Mouse (Mus musculus) layer of hippocampus, adult 9-10 months (tissue): ENCODE results near the gene Gm17324.
"Not testable (repeated sequence)": the region's sequence is repeated elsewhere in the genome, so short reads cannot be mapped to it uniquely, and the experiment has no call there.

ENCODE experiments used
- DNase-seq: peaks from one replicate; pipeline ENCODE4 v3.0.0; 2022; ENCODE audit warnings: low spot score

The Gm17324 gene

DNA sequence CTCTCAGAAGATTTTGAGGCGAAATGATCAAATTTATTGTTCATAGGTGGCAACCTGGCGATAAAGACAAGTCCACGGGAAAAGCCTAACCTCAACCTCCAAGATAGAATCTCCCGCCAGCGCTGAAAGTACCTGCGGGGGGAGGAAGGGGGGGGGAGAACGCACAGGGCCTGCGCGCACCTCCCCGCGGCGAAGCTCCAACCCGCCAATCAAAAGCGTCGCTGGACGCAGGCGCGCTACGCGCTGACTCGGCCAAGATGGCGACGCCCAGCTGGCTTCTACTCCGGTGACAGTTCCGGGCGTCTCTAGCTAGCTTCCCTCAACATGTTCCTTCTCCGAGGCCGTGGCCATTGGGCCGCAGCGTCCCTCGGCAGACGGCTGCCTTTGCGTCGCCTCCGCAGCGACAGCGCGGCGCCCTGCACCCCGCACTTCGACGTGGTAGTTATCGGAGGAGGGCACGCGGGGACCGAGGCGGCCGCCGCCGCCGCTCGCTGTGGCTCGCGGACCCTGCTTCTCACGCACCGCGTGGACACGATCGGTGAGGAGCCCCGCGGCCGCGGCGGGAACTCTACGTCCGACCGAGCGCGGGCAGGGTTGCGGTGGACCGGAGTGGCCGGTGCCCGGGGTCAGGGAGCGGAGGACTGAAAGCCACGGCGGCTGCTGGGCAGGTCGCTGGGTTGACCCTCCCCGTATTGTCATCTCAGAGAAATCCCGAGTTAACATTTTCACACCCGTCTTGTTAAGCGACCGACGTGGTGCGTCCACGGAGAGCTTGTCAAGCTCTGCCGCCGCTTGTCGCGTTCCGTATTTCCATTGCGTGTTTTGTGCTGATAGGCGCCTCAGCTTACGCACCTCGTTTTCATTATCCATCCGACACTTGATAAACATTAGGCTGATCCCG, at the start of gene Gm17324, which contains the start of gene Mto1:
Gene Gm17324 (minus strand): TSS at position 814 of the 901 bp plus-strand sequence.
Gene Mto1 (plus strand): TSS at position 236 of the 901 bp plus-strand sequence.
- DNase-seq, result peak; percentile 72

DNA sequence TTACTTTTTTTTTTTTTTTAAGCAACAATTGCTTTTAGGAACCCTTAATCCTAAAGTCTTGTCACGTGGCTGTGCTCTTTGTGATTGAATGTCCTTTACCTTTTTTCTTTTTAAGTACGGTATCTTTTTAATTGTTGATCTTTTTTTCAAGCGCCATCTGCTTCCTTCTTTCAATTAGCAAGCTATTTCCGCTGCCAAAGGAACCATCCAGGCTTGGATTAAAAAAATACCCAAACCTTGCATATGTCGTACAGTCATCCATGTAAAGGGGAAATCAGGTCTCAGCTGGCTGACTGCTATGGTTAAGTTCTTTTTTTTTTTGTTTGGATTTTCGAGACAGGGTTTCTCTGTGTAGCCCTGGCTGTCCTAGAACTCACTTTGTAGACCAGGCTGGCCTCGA, 44.6 kb upstream of the Gm17324 start:
- no peak for DNase-seq

- no peak for DNase-seq
Measured at GRCm38 (mm10) chr9:78492254-78492653, 43.7 kb upstream of the Gm17324 start.

DNA sequence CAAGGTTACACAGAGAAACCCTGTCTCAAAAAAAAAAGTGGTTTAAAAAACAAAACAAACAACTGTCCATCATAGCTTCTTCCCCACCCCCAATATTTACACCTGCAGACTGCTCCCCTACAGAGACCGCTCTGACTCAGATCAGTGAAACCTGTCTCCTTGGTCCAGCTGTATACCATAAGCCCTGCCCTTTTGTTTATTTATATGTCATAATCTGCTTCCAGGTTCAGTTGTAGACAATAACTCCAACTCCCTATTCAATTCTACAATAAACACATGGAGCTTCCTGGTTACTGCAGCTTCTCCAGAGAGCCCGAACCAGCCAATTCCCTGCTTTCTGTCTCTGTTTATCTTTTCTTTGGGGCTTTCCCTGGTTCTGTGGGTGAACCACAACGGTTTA, 42.6 kb upstream of the Gm17324 start:
- no peak for DNase-seq

DNA sequence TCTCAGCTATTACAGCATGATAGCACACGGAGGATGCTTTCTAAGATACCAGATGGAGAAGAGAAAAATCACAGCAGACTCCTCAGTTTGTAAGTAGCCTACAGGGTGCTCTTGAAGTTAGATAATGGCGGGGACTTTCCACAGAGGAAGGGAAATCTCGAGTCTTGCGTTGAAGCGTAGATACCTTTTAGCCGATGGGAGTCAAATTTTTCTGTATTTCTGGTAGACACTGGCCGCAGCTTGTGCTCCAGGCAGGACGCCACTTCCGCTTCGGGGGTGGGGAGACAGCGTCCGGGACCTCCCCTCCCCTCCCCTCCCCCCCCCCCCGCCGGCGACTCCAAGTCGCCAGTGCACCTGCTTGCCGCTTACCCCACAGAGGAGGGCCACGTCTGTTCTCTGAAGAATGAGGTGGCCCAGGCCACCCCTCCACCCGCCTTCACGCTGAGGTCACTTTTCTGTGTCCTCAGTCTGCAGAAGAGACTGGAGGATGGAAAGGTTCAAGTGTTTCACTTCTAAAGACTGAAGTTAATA, 40.4 kb upstream of the Gm17324 start, which contains the start of gene Eef1a1:
Gene Eef1a1 (minus strand): TSS at position 262 of the 531 bp plus-strand sequence.
- DNase-seq, result no peak

- DNase-seq, result not testable (repeated sequence)
Measured at GRCm38 (mm10) chr9:78488021-78488420, 39.4 kb upstream of the Gm17324 start.

- no peak for DNase-seq
Measured at GRCm38 (mm10) chr9:78484660-78485059, 36.1 kb upstream of the Gm17324 start.

DNA sequence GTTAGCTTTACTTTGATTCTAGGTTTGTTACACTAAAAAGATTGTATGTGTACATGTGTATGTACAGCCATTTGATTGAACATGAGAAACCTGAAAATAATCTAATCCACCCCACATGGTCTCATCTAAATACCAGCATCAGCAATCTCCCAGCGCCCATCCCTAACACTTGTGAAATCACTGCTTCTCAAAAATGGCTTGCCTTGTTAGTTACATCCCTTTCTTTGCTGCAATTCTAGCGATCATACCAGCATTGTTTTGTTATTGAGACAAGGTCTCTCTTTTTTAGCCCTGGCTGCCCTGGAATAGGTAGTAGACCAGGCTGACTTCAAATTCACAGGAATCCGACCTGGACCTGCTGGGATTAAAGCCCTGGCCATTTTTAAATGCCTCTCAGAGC, 33.8 kb upstream of the Gm17324 start:
- no peak for DNase-seq

- peak; percentile 89 for DNase-seq
Measured at GRCm38 (mm10) chr9:78481423-78482331, 33.1 kb upstream of the Gm17324 start.

DNA sequence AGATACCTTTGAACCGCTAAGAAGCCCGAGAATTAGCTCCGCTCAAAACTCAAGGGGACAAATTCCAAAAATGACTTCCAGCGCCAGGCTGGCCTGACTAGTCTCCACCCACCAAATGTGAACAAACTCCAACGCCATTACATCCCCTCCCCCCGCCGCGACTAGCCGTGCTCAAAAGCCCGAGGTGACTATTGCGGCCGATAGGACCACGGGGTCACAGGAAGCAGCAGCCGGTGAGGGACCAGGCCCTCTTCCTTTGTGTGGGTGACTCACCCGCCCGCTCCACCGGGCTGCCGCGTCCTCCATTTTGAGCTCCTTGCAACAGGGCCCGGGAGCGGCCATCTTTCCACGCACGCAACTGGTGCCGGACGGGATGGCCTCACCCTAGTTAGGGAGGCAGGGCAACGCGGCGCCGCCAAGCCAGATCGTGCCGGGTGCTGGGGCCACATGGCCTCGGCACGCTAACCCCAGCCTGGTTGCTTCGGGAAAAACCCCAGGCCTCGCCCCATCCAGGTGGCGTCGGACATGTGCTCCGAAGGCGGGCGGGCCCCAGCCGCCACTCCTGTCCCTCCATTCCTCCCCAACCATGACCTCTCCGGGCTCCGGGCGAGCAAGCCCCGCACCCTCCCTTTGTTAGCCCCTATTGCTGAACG, 32.2 kb upstream of the Gm17324 start:
- DNase-seq, result no peak

DNA sequence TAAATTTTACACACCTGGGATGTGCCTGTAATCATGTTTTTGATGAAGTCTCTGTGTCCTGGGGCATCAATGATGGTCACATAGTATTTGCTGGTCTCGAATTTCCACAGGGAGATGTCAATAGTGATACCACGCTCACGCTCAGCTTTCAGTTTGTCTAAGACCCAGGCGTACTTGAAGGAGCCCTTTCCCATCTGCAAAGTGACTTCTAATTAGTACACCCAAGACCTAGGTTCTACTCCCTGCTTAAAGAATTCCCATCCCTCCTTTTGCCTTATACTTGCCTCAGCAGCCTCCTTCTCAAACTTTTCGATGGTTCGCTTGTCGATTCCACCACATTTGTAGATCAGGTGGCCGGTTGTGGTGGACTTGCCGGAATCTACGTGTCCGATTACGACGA, 31.6 kb upstream of the Gm17324 start:
- DNase-seq, result not testable (repeated sequence)

GRCm38 (mm10) chr9:78479308-78479707, 30.7 kb upstream of the Gm17324 start:
- DNase-seq, result not testable (repeated sequence)

DNA sequence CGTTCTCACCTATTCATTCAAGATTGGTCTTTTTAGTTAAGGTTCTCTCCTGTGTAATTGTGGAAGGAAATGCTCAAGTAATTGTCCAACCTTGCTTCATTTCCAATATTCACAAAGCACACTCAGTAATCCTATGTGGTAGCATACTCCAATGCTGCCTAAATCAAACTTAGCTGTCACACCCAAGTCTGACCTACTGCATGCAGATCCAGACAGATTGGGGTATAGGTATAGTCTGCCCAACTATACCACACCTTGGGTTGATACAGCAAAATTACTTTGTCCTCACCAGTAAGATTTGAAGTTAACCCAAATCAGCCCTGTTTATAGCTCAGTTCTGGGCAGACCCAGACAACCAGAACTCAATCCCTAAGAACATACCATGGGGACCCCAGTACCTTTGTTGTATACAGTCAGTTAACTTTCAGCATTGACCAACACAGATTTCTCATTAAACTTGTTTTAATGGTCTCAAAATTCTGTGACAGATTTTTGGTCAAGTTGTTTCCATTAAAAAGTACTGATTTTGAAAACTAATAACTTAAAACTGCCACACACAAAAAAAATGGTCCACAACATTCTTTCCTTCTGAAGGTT, 29.5 kb upstream of the Gm17324 start:
- DNase-seq, result not testable (repeated sequence)

DNA sequence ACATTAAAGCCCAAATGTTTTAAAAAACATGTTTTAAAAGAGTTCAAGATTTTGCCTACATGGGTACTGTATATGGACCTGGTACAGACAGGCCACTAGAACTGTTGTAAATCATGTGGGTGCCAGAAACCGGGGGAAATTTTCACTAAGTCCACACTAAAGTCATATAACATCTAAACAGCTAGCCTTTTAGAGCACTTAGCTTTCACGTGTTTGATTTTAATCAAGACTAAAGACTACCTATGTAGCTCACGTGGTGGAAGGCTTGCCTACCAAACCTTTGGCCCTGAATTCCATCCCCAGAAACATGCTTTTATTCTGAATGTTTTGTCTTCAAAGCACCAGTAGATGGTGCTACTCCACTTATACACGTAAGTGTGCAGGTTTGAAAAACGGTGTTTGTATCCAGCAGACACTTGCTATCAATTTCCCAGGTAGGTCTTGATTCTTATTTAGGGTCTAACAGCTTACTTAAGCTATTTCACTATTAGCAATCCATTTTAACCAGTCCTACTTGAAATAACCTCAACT, 28.5 kb upstream of the Gm17324 start:
- DNase-seq, result no peak

GRCm38 (mm10) chr9:78476531-78477020, 28.0 kb upstream of the Gm17324 start:
- DNase-seq, result no peak

DNA sequence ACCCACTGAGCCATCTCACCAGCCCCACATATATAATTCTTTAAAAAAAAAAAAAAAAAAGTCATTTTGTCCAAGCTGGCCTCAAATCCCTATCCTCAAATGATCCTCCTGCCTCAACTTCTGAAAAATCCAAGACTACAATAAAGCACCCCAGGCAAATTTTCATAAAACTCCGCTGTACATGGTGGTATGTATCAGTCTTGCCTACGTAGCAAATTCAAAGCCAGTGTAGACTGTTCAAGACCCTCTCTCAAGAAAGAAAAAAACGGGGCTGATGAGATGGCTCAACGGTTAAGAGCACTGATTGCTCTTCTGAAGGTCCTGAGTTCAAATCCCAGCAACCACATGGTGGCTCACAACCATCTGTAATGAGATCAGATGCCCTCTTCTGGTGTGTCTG, 27.3 kb upstream of the Gm17324 start:
- DNase-seq, result no peak

DNA sequence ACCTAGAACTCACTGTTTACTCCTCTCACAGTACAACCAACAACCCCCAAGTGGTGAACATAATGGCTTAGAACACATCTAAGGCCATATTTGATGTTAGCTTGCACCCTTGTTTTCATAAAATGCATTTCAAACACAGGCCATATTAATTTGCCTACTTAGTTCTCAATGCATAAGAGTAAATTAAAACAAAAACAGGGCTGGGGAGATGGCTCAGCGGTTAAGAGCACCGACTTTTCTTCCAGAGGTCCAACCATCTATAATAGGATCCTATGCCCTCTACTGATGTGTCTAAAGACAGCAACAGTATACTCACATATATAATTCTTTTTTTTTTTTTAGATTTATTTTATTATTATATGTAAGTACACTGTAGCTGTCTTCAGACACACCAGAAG, 26.8 kb upstream of the Gm17324 start:
- no peak for DNase-seq

DNA sequence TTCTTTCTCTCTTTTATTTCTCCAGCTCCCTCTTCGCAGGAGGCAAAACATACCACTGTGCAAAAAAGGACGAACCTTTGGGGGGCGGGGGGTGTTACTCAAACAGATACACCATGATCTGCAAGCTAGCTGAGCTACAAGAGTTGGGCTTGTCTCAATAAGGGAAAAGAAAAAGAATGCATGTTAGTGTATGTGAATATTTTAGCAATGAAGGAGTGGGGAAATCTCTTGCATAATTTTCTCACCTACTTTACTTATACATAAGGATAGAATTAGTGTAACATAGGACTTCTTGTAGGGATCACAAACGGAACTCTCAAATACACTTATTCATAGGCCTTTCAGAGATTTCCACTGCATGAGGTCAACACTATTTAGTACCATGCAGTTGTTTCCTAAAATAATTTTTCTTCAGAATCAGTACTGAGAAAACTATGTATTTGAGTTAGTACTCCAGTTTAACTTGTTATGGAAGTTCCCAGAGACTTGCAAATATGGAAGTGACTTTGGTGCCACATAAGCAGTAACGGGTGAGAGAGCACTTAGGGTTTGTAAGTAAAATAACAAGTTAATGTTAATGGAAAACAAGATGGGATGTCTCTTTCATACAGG, 26.3 kb upstream of the Gm17324 start:
- DNase-seq, result no peak

DNA sequence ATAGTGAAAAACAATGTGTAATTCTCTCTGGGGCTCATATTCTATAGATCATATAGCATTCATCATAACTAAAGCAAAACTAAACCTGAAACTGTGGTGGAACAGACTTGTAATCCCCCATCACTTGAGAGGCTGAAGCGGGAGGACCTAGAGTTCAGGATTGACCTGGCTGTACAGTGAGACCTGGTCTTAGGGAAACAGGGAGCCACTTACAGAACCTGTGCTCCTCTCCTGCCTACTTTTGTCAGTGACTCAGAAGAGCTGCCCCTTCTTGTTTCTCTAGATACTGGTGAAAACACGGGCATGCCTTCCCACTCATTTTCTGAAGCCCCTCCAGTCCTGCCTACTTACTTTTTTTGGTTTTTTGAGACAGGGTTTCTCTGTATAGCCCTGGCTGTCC, 25.7 kb upstream of the Gm17324 start:
- no peak for DNase-seq

- no peak for DNase-seq
Measured at GRCm38 (mm10) chr9:78473588-78473987, 25.0 kb upstream of the Gm17324 start.
